Mouse (Mus musculus): ENCODE measurements at regions not wholly inside any gene's neighbourhood (a gene's known extent, or its start where the extent isn't known, plus 50 kb on each side); places are given as distances from the start of the nearest gene placed in this dataset.

DNA sequence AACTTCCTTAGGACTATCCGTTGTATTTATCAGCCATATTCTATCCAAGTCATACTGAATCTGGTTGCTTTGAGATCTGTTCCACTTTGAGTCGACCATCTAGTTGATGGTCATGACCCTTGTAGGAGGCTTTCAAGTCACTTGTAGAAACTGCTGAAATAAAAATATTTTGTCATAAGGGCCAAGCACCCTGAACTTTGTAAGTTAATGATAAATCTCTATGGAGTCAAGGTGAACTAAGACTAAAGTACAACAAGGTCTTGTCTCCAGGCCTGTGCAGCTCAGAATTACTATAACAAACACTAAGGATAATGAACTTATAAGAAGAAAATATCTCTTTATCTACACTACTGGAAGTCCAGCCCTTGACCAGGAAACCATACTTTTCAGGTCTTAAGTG lies 193.8 kb upstream of the Plxna2 start:
- no peak for TF ChIP-seq CTCF (IDR thresholded peaks at IDR 0.05; ENCODE audit: borderline replicate concordance, insufficient read depth, low read depth, low read length)
- TF ChIP-seq POLR2A (IDR thresholded peaks at IDR 0.05; ENCODE audit: borderline replicate concordance, insufficient read depth, low read length): no peak
